In genomic region chr9:40749832-40750620, GRCm38 (mm10) we compare ENCODE assay signal across 9 mouse cellular contexts. TPM values are rescaled to one million over a fixed set of nuclear protein-coding genes. Genes with fewer than 3 reads are reported as not detected.
DNase-seq lines count a peak whose midpoint lies in the region; ATAC-seq and TF ChIP-seq lines count a peak whose summit lies in the region.
"Had no signal": no experiment of that assay in that cellular context is flagged by ENCODE, and none has a peak within 500 bp of the region (broad histone marks: within the 10 kb centered on the region; RNA-seq: fewer than 3 reads in every experiment).

No protein-coding gene starts in this region.

- peak; percentile 36; the same call in 1 of the 2 replicates for TF ChIP-seq CTCF in liver, embryonic 14.5 days (IDR thresholded peaks at IDR 0.05; ENCODE audit: low read depth)
- peak; percentile 86 for TF ChIP-seq CTCF in intestine, postnatal 0 days (IDR thresholded peaks at IDR 0.05; ENCODE audit: low read depth)

- H3K9me3 ChIP-seq in liver, embryonic 14.5 days (ENCODE audit: control insufficient read depth, low read length): no peaks in the 10 kb centered on the region
- no peaks in the 10 kb centered on the region for H3K9me3 ChIP-seq in forebrain, embryonic 12.5 days
- no peaks in the 10 kb centered on the region for H3K9me3 ChIP-seq in intestine, postnatal 0 days (ENCODE audit: control insufficient read depth)
- no peaks in the 10 kb centered on the region for H3K9me3 ChIP-seq in neural tube, embryonic 14.5 days (ENCODE audit: control insufficient read depth, low read length)
- H3K9me3 ChIP-seq: embryonic facial prominence, embryonic 15.5 days; limb, embryonic 15.5 days had no signal

- WGBS in liver, embryonic 14.5 days (ENCODE audit: insufficient replicate concordance): 65% methylated on average over 8 of the region's 8 CpGs
- WGBS in forebrain, embryonic 12.5 days: 82% methylated on average over 8 of the region's 8 CpGs
- 61% methylated on average over 8 of the region's 8 CpGs for WGBS in intestine, postnatal 0 days
- 76% methylated on average over 8 of the region's 8 CpGs for WGBS in neural tube, embryonic 14.5 days

- H3K27me3 ChIP-seq in liver, embryonic 14.5 days (ENCODE audit: control insufficient read depth, insufficient read depth, low read length): no peaks in the 10 kb centered on the region
- 0 out of 2 replicates have a peak, but pooled peaks cover 3% of the 10 kb centered on the region for H3K27me3 ChIP-seq in forebrain, embryonic 12.5 days
- no peaks in the 10 kb centered on the region for H3K27me3 ChIP-seq in intestine, postnatal 0 days (replicated peaks; ENCODE audit: control insufficient read depth, insufficient read depth, low read length)
- H3K27me3 ChIP-seq in neural tube, embryonic 14.5 days (ENCODE audit: control insufficient read depth, insufficient read depth, low read length): no peaks in the 10 kb centered on the region
- H3K27me3 ChIP-seq: embryonic facial prominence, embryonic 15.5 days; limb, embryonic 15.5 days had no signal

- H3K36me3 ChIP-seq in liver, embryonic 14.5 days (replicated peaks; ENCODE audit: control insufficient read depth, insufficient read depth, low read depth): no peaks in the 10 kb centered on the region
- H3K36me3 ChIP-seq in forebrain, embryonic 12.5 days (replicated peaks): no peaks in the 10 kb centered on the region
- H3K36me3 ChIP-seq in intestine, postnatal 0 days (ENCODE audit: control insufficient read depth, insufficient read depth): no peaks in the 10 kb centered on the region
- H3K36me3 ChIP-seq in neural tube, embryonic 14.5 days (ENCODE audit: control insufficient read depth, insufficient read depth, low read length): no peaks in the 10 kb centered on the region
- H3K36me3 ChIP-seq: embryonic facial prominence, embryonic 15.5 days; limb, embryonic 15.5 days had no signal

- no peak overlapping the region for H3K9ac ChIP-seq in liver, embryonic 14.5 days (replicated peaks)
- H3K9ac ChIP-seq in forebrain, embryonic 12.5 days: no peak overlapping the region
- no peak overlapping the region for H3K9ac ChIP-seq in intestine, postnatal 0 days (ENCODE audit: low read depth, low read length)
- no peak overlapping the region for H3K9ac ChIP-seq in neural tube, embryonic 14.5 days (replicated peaks; ENCODE audit: low read depth, low read length)
- H3K9ac ChIP-seq: embryonic facial prominence, embryonic 15.5 days; limb, embryonic 15.5 days had no signal

- H3K4me2 ChIP-seq in liver, embryonic 14.5 days (ENCODE audit: low read depth): no peak overlapping the region
- H3K4me2 ChIP-seq in forebrain, embryonic 12.5 days: no peak overlapping the region
- no peak overlapping the region for H3K4me2 ChIP-seq in intestine, postnatal 0 days (replicated peaks; ENCODE audit: low read depth)
- H3K4me2 ChIP-seq in neural tube, embryonic 14.5 days (ENCODE audit: low read depth, low read length): no peak overlapping the region
- H3K4me2 ChIP-seq: embryonic facial prominence, embryonic 15.5 days; limb, embryonic 15.5 days had no signal

- no peak overlapping the region for H3K27ac ChIP-seq in liver, embryonic 14.5 days
- H3K27ac ChIP-seq in forebrain, embryonic 12.5 days: no peak overlapping the region
- H3K27ac ChIP-seq in intestine, postnatal 0 days (ENCODE audit: low read depth, low read length): no peak overlapping the region
- no peak overlapping the region for H3K27ac ChIP-seq in neural tube, embryonic 14.5 days (ENCODE audit: low read depth, low read length)
- H3K27ac ChIP-seq: embryonic facial prominence, embryonic 15.5 days; limb, embryonic 15.5 days had no signal

- H3K4me1 ChIP-seq in liver, embryonic 14.5 days (replicated peaks; ENCODE audit: control insufficient read depth in 2 of 2, insufficient read depth in 2 of 2, low read length in 1 of 2): no peaks in the 10 kb centered on the region
- H3K4me1 ChIP-seq in forebrain, embryonic 12.5 days: 0 out of 2 replicates have a peak, but pooled peaks cover 4% of the 10 kb centered on the region
- no peaks in the 10 kb centered on the region for H3K4me1 ChIP-seq in intestine, postnatal 0 days (replicated peaks; ENCODE audit: control insufficient read depth, insufficient read depth, low read length)
- 0 out of 2 replicates have a peak, but pooled peaks cover 2% of the 10 kb centered on the region for H3K4me1 ChIP-seq in neural tube, embryonic 14.5 days (ENCODE audit: control insufficient read depth, insufficient read depth, low read length)

- H3K4me3 ChIP-seq in liver, embryonic 14.5 days (ENCODE audit: insufficient read depth in 1 of 2, low read depth in 2 of 2, low read length in 2 of 2): no peak overlapping the region
- no peak overlapping the region for H3K4me3 ChIP-seq in forebrain, embryonic 12.5 days (replicated peaks)
- no peak overlapping the region for H3K4me3 ChIP-seq in intestine, postnatal 0 days (ENCODE audit: low read depth, low read length)
- H3K4me3 ChIP-seq in neural tube, embryonic 14.5 days (ENCODE audit: low read depth, low read length): no peak overlapping the region
- H3K4me3 ChIP-seq: embryonic facial prominence, embryonic 15.5 days; limb, embryonic 15.5 days had no signal

- ATAC-seq in liver, embryonic 14.5 days (ENCODE audit: insufficient read depth): no peak
- ATAC-seq in forebrain, embryonic 12.5 days (ENCODE audit: low FRiP score): peak; percentile 47; the same call in 1 of the 2 replicates
- ATAC-seq in intestine, postnatal 0 days: no peak
- peak; percentile 39; the same call in 1 of the 2 replicates for ATAC-seq in neural tube, embryonic 14.5 days (ENCODE audit: low read depth)

- TF ChIP-seq EP300 in liver, embryonic 14.5 days (IDR thresholded peaks at IDR 0.05; ENCODE audit: low read depth): no peak

- peak in 1 of 3 experiments; percentile 28 for DNase-seq in liver, embryonic 14.5 days (ENCODE audit: low read depth in 3 of 3, low spot score in 3 of 3)
- DNase-seq in liver (no peak), adipocyte (ENCODE audit: low spot score) (peak; percentile 80)
- DNase-seq in urinary bladder, adult 18-20 months (ENCODE audit: low spot score in 2 of 2): no peak

RNA-seq across cellular contexts. Expression of gene Hspa8, which starts 50.8 kb away (rescaled TPM):
- polyA plus RNA-seq in liver, embryonic 14.5 days (2012; rRNA removed): 1,333 and 1,529 TPM in 2 replicates
- polyA plus RNA-seq in liver, embryonic 14.5 days (2014; fragmentation: Nextera tagmentation; extraction: Ambion mirVana): 1,148 and 1,204 TPM in 2 replicates
- 2,759 and 2,920 TPM in 2 replicates for polyA plus RNA-seq in forebrain, embryonic 12.5 days (2016; fragmentation: Nextera tagmentation; extraction: Ambion mirVana)
- polyA plus RNA-seq in intestine, postnatal 0 days (2015; fragmentation: Nextera tagmentation; extraction: Ambion mirVana): 1,042 and 1,135 TPM in 2 replicates
- 2,884 and 3,125 TPM in 2 replicates for polyA plus RNA-seq in neural tube, embryonic 14.5 days (2014; fragmentation: Nextera tagmentation; extraction: Ambion mirVana)

Comparison
In these comparisons a context has a peak if more than half of its experiments do, and no peak if none do; other contexts are left out.
1. ATAC-seq: peak in forebrain, embryonic 12.5 days (single experiment) and neural tube, embryonic 14.5 days (single experiment); none in liver, embryonic 14.5 days (single experiment) and intestine, postnatal 0 days (single experiment).